Mouse (Mus musculus) T-helper 1 cell (primary cell): ENCODE data around the gene Cdkn2aip.

Source experiments
- in situ Hi-C: fragments of 300-600 bp; cut with MboI, MseI; formaldehyde crosslinking; loops from one replicate; pipeline ENCODE4 v1.15.1; 2025; ENCODE audit warnings: high pct_unique_total_duplicates

Gene Cdkn2aip

DNA sequence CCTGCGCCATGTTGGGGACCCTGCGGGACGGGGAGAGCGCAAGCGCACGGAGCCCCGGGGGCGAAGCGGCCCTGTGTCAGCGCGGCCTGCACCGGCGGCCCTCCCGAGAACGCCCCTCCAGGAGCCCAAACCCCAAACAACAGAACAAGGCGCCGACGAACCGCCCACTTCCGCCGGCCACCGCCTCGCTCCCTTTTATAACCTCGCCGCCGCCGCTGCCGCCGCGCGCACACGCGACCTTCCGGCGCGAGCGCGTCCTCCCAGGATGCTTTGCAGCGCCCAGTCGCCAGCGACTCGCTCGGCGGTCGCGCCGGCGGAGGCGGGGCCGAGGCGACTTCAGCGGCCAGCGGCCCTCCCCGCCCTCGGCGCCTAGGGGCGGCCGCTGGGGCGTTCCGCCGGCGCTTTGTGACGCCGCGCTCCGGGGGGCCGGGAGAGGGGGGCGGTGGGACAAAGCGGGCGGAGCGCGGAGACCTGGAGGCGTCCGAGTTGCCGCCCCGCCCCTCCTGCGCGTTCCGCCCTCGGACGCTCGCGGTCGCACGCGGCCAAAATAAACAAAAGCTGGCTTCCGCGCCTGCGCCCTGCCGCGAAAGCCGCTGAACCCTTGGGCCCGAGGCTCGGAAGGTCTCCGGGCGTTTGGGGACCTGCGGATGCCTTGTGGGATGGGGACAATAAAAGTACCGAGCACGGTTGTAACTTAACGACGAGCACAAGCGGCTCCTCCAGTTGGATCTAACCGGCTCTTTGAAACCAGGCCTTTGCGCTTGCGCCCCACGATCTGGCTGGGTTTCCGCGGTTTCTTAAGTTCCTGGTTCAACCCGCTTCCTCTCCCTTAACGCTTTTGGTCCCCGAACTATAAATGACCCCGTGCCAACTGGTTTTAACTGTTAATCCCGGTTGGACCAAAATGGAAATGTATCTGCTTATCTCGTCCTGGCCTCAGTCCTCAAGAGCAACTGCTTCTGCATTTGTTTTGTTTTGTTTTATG is at the start of gene Cdkn2aip:
Cdkn2aip (minus strand) TSS at position 172 of the 985 bp plus-strand sequence.
- in situ Hi-C loops, result loop anchor here (5.0 to 25.0 kb wide), 2 partner anchors 37 to 1727 kb away; partner anchors contain the start of genes 1700029J07Rik, Ing2, Lrp2bp and Ufsp2

DNA sequence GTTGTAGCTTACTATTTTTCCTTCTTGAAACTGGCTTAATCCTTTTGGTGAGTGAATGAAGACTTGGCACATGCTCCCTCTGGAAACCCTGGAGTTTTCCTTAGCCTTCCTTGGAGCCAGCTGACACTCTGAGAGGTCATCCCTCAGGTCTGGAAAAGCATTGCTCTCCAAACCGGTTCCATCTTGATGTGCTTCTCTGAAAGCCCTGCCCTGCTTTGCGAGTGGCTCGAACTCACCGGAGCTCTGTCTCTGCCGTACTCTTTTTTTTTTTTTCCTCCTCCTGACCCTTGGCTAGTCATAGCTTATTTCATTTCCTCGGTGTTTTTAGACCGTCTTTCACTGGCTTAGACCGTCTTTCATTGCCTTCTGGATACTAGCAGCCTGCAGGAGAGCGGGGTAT is 49.5 kb upstream of the Cdkn2aip start:
- in situ Hi-C loops, result no loop called here

DNA sequence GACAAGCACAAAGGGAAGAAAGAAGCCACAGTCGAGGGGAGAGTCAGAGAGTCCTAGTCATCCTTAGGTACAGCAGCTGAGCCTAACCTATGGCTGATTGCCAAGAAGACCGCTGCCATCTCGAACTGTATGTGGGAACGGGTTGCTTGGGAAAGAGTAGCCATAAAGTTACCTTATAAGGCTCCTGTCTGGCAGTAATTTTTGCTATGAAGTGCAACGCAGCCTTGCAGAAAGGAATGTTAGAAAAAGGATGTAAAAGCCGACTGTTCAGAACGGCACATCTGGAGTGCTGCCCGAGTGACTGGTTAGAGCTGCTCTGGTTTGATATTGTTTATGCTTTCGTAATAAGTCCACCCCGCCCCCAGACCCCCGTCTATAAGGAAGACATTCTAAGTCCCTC is 47.0 kb upstream of the Cdkn2aip start:
- in situ Hi-C loops, result no loop called here

DNA sequence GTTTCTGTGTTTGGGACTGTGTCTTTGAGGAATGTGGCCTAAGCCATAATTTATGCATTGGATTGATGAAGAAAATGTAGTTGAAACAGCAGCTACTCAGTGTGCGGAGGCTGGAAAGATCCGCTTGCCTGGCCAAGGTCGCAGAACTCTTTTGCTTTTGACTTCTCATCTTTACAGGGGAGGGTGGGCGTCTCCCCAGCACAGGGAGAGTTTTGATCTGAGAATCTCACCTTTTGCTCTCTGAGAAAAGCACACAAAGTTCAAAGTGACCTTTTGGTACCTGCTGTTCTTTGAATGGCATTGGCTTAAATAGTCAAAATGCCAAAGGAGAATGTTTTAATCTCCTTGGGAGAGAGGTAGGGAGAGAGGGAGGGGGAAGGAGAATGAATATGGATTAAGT is 46.5 kb upstream of the Cdkn2aip start:
- in situ Hi-C loops, result no loop called here

DNA sequence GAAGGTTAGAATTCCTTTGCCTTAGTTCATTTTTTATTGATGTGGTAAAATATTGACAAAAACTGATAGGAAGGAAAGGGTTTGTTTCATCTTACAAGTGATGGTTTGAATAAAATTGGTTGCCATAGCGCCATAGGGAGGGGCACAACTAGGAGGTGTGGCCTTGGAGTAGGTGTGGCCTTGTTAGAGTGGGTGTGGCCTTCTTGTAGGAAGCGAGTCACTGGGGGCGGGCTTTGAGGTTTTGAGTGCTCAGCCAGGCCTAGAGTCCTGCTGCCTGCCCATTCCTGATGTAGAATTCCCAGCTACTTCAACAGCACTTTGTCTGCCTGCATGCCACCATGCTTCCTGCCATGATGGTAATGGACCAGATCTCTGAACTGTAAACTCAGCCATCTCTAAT is 39.4 kb upstream of the Cdkn2aip start:
- in situ Hi-C loops, result no loop called here

DNA sequence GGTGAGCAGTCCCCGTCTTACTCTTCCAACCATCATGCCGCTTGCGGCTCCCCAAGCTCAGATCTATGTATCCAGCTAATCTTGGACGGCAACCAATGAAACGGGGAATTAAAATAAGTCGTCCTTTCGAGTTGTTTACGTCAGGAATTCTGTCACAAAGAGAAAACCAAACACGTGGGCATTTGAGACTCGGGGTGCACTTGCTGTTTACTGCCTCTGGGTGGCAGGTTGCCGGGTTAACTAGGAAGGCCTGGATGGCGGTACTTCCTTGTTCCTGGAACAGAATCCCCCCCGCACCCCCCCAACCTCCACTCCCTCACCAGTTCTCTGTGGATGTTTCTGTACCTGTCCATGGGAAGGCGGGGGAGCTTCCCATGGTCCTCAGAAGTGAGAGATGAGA is 36.4 kb upstream of the Cdkn2aip start:
- in situ Hi-C loops, result no loop called here

DNA sequence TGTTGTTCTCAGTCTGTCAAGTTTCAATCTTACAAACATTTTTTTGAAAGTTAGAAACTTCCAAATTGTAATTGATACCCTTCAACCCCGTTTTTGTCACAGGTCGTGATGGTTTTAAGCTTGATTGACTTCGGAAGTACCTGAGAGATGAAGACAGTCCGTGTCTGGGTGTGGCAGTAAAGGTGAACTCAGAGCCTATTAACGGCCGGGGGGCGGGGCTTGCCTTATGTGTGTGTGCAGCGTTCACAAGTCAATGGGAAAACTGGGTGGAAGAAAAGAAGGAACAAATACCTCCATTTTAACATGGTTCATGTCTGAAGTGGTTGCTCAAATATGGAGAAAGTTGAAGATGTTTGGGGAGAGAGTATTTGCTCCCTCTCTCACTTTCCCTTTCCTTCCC is 35.8 kb upstream of the Cdkn2aip start:
- in situ Hi-C loops, result no loop called here

DNA sequence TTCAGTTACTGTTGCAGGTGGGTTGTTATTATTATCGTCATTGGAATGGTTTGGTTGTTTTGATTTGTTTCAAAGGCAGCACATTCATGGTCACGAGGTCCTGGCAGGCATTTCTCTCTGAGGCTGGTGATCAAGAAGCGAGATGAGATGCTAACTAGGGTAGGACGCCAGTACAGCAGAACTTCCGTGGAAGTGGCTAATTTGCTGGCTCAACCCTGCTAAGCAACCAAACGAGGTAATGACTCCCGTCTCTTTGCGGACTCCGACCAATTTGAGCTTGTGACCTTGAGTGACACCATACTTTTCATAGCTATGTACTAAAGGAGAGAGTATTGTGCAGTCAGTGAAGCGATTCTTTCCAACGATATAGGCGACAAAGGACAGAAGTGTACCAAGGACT is 32.6 kb upstream of the Cdkn2aip start:
- in situ Hi-C loops, result no loop called here

DNA sequence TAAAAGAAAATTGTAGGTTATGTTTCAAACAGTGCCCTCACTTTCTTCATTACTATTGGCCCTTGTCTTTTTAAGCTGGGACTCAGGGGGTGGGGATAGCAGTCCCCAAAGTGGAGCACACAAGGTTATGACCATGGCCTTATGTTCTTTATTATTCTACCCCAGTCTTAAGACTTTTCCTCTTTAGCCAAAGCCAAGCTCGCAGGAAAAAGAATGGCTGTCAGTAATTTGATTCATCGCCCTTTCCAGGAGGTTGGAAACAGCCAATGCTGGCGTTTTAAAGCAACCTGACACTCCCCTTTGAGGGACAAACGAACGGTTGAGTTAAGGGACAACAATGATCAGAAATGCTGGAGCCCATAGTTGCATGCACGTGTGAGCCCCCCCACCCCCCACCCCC is 32.1 kb upstream of the Cdkn2aip start:
- in situ Hi-C loops, result no loop called here

DNA sequence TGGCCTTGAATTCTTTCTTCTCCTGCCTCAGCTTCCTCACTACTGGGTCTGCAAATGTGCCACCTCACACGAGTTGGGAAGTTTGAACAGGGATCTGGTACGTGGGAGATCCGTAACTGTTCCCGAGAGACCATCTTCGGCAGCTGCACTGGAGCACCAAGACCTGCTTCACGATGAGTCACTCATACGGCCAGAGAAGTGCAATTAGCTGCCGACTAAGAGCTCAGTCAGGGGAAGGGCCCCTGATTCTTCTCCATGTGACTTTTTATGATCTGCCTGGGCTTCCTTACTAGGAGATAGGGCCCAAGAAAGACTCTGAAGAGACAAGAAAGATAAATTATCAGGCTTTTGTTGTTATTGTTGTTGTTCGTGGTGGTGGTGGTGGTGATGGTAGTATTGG is 31.1 kb upstream of the Cdkn2aip start:
- in situ Hi-C loops, result no loop called here

DNA sequence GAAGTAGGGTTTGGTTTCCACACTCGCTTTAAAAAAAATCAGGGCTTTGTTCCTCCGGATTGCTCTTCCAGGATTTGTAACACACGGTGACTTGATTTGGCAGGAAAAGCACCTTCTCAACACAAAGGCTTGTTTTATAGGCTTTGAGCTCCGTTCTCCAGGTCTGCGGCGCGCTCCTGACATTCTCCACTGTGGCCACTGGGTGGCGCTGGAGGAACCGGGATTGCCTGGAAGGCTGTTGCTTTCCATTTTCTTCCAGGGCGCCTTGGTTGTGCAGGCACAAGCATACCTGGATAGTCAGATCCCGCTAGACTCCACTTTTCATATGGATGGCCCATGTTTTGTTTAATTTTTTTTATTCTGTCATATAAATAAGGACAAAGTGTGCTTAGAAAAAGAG is 29.7 kb upstream of the Cdkn2aip start:
- in situ Hi-C loops, result no loop called here

DNA sequence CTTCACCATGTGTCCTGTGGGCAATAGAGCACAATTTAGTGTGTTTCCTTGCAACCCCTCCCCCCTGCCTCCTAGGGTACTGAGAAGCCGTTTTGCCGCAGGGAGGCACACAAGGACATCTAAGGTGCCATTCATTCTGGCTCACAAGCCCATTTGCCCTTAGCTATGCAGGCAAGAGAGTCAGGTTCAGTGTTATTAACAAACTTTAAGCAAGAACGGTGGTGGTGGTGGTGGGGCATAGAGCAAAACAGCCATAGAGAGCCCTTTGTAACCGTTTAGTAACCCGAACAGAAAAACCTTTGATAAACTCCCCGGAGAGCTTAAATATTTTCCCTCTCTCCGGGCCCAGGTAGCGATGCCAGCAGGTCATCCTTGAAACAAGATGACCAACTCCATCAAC is 29.3 kb upstream of the Cdkn2aip start:
- in situ Hi-C loops, result no loop called here

DNA sequence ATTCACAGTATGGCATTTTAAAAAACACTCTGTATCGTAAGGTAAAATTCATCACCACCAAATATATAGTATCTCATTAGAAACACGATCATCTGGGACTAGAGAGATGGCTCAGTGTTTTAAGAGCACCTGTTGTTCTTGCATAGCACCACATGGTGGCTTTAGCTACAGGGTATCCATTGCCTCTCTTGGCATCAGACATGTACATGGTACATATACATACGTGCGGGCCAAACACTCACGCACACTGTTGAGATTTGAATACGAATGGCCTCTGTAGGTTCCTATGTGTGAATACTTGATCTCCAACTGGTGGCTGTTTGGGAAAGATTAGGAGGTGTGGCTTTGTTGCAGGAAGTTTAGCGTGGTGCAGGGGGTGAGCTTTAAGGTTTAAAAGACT is 28.6 kb upstream of the Cdkn2aip start:
- in situ Hi-C loops, result no loop called here

DNA sequence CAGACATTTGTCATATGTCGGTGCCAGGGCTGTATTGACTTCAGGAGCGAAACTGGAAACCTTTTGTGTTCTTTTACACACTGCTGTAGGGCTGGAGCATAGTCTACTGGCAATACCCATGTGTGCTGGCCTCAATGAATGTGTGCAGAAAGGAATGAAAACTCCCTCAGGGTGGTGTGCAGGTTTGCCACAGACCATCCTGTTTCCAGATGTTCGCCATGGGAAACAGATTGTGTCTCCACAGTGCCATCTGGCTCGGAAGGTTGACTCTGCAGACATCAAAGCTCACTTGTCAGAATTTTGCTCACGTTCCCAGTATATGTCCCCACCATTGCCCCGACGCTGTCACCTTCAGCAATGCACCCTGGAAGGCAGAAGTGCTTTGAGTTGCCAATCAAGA is 23.4 kb upstream of the Cdkn2aip start:
- in situ Hi-C loops, result no loop called here

DNA sequence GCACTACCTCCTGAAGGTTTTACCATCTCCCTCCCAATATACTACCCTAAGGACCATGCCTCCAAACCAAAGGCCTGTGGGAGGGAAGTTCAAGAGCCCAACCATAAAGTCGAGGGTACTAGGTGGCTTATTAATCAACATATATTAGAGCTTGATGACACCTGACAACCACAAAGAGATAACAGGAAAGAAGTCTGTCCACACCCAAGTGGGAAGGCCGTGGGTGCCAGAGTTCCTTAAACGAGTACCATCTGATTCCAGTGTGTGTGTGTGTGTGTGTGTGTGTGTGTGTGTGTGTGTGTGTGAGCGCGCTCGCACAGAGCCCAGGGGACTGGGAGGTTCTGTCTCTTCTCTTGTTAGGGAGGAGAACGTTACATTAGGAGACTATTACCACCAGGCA is 15.6 kb upstream of the Cdkn2aip start:
- in situ Hi-C loops, result no loop called here

DNA sequence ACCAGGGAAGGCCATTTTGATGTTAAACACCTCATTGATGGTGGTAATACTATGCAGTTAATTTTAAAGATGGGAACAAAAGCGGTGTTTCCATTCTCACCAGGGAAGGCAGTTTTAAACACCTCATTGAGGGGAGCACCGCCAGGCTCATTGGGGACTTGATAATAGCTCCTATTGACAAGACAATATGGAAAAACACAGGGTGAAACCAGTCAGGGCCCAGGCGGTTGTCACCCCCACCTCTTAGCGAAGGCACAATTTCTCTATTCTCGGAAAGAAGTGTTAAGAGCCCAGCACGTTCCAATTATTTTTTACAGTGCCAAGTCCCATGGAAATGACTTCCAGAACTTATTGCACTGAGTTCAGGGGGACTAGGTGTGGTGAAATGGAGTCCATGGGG is 13.2 kb upstream of the Cdkn2aip start:
- in situ Hi-C loops, result no loop called here

DNA sequence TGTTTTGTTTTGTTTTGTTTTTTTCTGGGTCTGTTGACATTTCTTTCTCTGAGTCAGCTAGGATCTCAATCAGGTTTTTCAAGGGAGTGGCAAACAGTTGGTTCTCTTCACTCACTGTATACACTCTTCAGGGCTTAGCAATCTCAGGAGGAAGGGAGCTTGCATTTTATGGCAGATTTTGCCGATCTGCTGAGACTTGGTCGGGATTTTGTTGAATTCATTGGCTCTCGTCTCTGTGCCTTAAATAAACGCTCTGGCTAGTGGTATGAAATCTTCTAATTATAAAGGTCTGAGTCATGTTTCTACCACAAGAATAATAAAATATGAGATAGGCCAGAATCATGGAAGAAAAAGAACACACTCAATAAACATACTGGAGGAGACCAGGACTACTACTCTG is 7.9 kb upstream of the Cdkn2aip start:
- in situ Hi-C loops, result loop anchor here (25.0 kb wide), 1 partner anchor 1734 kb away; the partner anchor contains the start of genes 1700029J07Rik, Lrp2bp and Ufsp2

DNA sequence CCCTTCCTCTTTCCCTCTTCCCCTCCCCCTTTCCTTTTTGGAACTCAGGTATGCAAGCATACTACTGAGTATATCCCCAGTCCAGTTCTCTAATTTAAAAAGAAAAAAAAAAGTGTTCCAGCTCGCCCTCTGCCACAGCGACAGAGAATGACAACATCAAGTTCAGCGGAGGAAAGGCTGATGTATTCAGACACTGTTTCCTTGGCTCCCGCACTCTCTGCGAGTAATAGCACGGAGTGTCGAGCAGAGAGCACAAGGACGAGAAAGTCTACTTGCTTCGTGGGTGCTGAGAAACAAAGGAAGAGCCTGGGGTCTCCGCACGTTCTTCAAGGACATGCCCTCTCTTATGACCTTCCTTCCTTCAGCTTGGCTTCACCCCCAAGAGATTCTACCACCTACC is 4.9 kb upstream of the Cdkn2aip start:
- in situ Hi-C loops, result loop anchor here (25.0 kb wide), 1 partner anchor 1731 kb away; the partner anchor contains the start of genes 1700029J07Rik, Lrp2bp and Ufsp2

DNA sequence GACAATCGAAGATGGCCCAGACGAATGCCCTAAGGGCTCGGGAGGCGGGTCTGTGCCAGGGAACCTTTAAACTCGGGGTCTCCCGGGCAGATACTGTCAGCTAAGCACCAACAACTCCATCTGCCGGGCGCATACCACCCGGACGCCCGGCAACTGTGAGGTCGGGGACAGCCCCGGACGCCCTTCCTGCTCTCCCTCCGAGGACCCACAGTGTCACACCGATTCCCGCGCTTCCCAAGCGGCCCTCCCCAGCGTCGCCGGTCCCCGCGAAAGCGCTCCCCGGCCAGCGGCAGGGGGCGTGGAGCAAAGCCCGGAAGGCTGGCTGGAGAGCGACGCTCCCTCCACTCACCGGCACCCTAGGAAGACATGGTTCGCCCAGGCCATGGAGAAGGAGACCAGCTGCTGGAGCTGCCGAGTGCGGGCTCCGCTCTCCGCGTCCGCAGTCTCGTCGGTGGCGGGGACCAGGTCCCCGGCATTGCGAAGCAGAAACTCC is 515 bp downstream of the Cdkn2aip start:
- in situ Hi-C loops, result loop anchor here (5.0 to 25.0 kb wide), 2 partner anchors 36 to 1726 kb away; partner anchors contain the start of genes 1700029J07Rik, Ing2, Lrp2bp and Ufsp2

DNA sequence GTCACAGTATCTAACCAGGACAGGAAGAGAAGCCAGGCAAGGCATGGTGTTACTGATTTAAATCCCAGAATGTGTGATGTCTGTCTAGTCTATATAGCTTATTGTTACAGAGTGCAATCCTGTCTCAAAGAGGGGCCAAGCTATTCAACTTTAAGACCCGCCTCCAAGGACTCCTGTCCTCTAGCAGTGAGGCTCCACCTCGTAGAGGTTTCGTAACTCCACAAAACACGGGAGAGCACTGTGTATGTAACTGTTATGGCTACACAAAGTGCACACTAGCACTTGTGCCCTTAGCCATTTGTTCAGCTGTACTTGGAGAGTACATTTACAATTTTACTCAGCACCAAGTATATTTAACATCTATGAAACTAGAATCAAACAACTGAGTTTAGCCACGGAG is 5.6 kb downstream of the Cdkn2aip start:
- in situ Hi-C loops, result loop anchor here (25.0 kb wide), 1 partner anchor 1721 kb away; the partner anchor contains the start of genes 1700029J07Rik, Lrp2bp and Ufsp2

DNA sequence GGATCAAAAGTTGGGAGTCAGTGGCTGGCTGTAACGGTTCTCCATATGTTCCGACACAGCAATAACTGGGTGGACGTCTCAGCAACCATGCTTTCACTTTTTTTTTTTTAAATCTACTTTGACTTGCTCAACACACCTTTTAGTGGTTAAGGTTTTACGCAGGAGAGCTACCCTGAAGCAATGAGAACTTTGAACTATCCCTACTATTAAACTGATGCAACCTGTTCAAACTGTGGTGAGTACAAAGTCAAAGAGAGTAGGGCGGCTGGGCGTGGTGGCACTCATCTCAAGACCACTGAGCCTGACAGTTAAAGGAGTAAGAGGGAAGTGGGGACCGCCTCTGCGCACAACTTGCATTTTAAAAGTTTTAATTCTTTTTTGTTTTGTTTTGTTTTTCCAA is 7.0 kb downstream of the Cdkn2aip start:
- in situ Hi-C loops, result loop anchor here (25.0 kb wide), 1 partner anchor 1719 kb away; the partner anchor contains the start of genes 1700029J07Rik, Lrp2bp and Ufsp2

DNA sequence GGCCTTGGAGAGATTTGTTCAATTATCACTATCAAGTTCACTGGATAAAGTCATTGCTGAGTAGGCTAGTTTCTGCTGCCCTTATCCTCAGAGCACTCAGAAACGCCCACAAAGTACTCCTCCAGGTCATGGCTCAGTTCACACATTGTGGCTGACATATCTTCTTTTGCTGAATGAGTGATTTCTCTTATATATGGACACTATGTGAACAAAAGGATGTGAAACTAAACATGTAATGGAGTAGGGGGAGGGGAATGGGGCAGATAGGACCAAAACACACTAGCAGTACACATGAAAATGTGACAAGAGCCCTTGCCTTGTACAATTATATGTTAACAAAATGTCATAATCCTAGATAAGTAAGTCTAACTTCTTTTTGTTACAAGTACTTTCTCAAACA is 11.4 kb downstream of the Cdkn2aip start:
- in situ Hi-C loops, result loop anchor here (25.0 kb wide), 1 partner anchor 1715 kb away; the partner anchor contains the start of genes 1700029J07Rik, Lrp2bp and Ufsp2
